Mouse (Mus musculus) midbrain, postnatal 0 days (tissue): ENCODE measurements around the gene Ica1l. TPM values are rescaled to one million over a fixed set of nuclear protein-coding genes. Genes with fewer than 3 reads are reported as not detected.

Experiments used
- ATAC-seq: fragments of 200-750 bp; cut with Nextera tagmentation; 2 replicates; pipeline ENCODE4 v1.8.0; 2017; ENCODE audit warnings: moderate number of reproducible peaks, mild to moderate bottlenecking, moderate TSS enrichment, moderate library complexity; ENCODE audit not compliant: low FRiP score
- DNase-seq: peaks from one replicate; pipeline ENCODE4 v3.0.0-alpha.2; 2015; ENCODE audit warnings: low spot score
- H3K27ac ChIP-seq: fragments of 300-500 bp; sonication (generic); 2 replicates; pipeline ENCODE4 v1.5.1; 2014; ENCODE audit warnings: low read depth, mild to moderate bottlenecking, low read length, mixed read lengths
- H3K27me3 ChIP-seq: fragments of 300-500 bp; sonication (generic); 2 replicates; pipeline ENCODE4 v1.6.1; 2014; ENCODE audit warnings: low read length, control low read depth, mixed read lengths; ENCODE audit not compliant: insufficient read depth
- H3K36me3 ChIP-seq: fragments of 300-500 bp; sonication (generic); 2 replicates; pipeline ENCODE4 v1.6.1; 2014; ENCODE audit warnings: low read length, control low read depth, mixed read lengths; ENCODE audit not compliant: insufficient read depth
- H3K4me1 ChIP-seq: fragments of 300-500 bp; sonication (generic); 2 replicates; pipeline ENCODE4 v1.6.1; 2014; ENCODE audit warnings: mild to moderate bottlenecking, control low read depth, antibody characterized with exemption, low read length, mixed read lengths; ENCODE audit not compliant: insufficient read depth
- H3K4me2 ChIP-seq: fragments of 300-500 bp; sonication (generic); 2 replicates; pipeline ENCODE4 v1.6.1; 2014; ENCODE audit warnings: low read depth, mild to moderate bottlenecking, low read length, mixed read lengths; ENCODE audit not compliant: poor library complexity, severe bottlenecking
- H3K4me3 ChIP-seq: fragments of 300-500 bp; sonication (generic); 2 replicates; pipeline ENCODE4 v1.5.1; 2014; ENCODE audit warnings: low read depth, mild to moderate bottlenecking, low read length, moderate library complexity
- H3K9ac ChIP-seq: fragments of 300-500 bp; sonication (generic); replicated peaks from 2 replicates; pipeline ENCODE4 v1.6.1; 2014; ENCODE audit warnings: mild to moderate bottlenecking, low read length, moderate library complexity, mixed read lengths; ENCODE audit not compliant: poor library complexity, severe bottlenecking
- H3K9me3 ChIP-seq: fragments of 300-500 bp; sonication (generic); 2 replicates; pipeline ENCODE4 v1.6.1; 2016; ENCODE audit warnings: low read length, control low read depth
- CTCF ChIP-seq: IDR thresholded peaks from 2 replicates; pipeline ENCODE4 v1.5.1; 2016; ENCODE audit warnings: antibody characterized with exemption, mild to moderate bottlenecking
- WGBS: fragments of 180-500 bp; shearing (Covaris S2); extraction: QIAGEN DNeasy Blood & Tissue Kit; methylation state at CpG from one replicate; pipeline ENCODE4 v1.1.7; 2014; 5-methylcytosine and 5-hydroxymethylcytosine counted together
- polyA plus RNA-seq: library from polyadenylated mRNA; unstranded; fragments of >200 nt; fragmentation: Nextera tagmentation; extraction: Ambion mirVana; gene quantifications from 2 replicates; pipeline ENCODE4 v1.2.1, GENCODE M21; 2015
- total RNA-seq: library from RNA; depleted of rRNA; stranded (reverse); fragments of >200 nt; gene quantifications from 2 replicates; pipeline ENCODE4 v1.2.3, GENCODE M21; 2014; rRNA removed

The Ica1l gene
- total and polyA plus RNA-seq, 2 experiments from 2014 or later, result 63.8 to 79.4 TPM

DNA sequence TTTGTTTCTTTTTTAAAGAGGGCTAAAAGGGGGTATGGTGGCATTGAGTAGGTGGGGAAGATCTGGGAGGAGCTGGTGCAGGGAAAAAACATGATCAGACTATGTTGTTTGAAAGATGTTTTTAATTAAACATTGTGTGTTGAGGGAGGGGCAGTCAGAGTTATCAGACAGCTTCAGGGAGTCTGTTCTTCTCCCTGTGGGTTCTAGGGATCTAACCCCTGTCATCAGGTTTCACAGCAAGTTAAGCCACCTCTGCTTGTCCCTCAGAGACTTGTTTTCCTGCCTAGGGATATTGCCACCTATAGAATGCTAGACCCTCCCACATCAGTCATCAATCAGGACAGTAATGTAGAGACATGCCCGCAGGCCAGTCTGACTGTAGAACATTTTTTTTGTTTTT lies 101.9 kb downstream of the Ica1l start:
- WGBS, result 100% methylated on average over 1 of the region's 1 CpGs
- H3K27ac ChIP-seq, result no peak overlapping the region
- DNase-seq, result no peak

GRCm38 (mm10) chr1:59932991-59933390 lies 110.0 kb downstream of the Ica1l start:
- no peaks in the 10 kb centered on the region for H3K4me1 ChIP-seq
- WGBS, result 75% methylated on average over 2 of the region's 2 CpGs
- no peaks in the 10 kb centered on the region for H3K36me3 ChIP-seq
- H3K9ac ChIP-seq, result no peak overlapping the region
- ATAC-seq (no peak), DNase-seq (no peak)
- no peak overlapping the region for H3K4me2 ChIP-seq
- H3K9me3 ChIP-seq, result no peaks in the 10 kb centered on the region
- H3K4me3 ChIP-seq, result no peak overlapping the region
- H3K27me3 ChIP-seq, result no peaks in the 10 kb centered on the region
- TF ChIP-seq CTCF, result no peak
- H3K27ac ChIP-seq, result no peak overlapping the region

More for the DNA sequence above, 101.9 kb downstream of the Ica1l start:
- Histone ChIP-seq H3K36me3 (no peaks in the 10 kb centered on the region), H3K9ac (no peak overlapping the region), H3K4me1 (no peaks in the 10 kb centered on the region), H3K4me2 (no peak overlapping the region), H3K4me3 (no peak overlapping the region), H3K9me3 (no peaks in the 10 kb centered on the region), H3K27me3 (no peaks in the 10 kb centered on the region)
- no peak for ATAC-seq
- no peak for TF ChIP-seq CTCF

Other genes starting within 250 kb of the Ica1l start
- 74.0 and 99.4 TPM in 2 replicates for gene Fam117b, start 130.2 kb downstream of the Ica1l start, total RNA-seq
- 37.0 and 43.7 TPM in 2 replicates for gene Fam117b, start 130.2 kb downstream of the Ica1l start, polyA plus RNA-seq
- gene Carf, start 55.1 kb upstream of the Ica1l start, total RNA-seq, result 19.0 and 23.4 TPM in 2 replicates
- gene Carf, start 55.1 kb upstream of the Ica1l start, polyA plus RNA-seq, result 8.0 and 8.4 TPM in 2 replicates
- gene Wdr12, start 55.5 kb upstream of the Ica1l start, total RNA-seq, result 14.4 and 20.0 TPM in 2 replicates
- gene Wdr12, start 55.5 kb upstream of the Ica1l start, polyA plus RNA-seq, result 46.4 and 47.6 TPM in 2 replicates
- gene Nbeal1, start 137.4 kb upstream of the Ica1l start, total RNA-seq, result 23.0 and 34.6 TPM in 2 replicates
- 4.4 and 5.2 TPM in 2 replicates for gene Nbeal1, start 137.4 kb upstream of the Ica1l start, polyA plus RNA-seq